Mouse (Mus musculus): ENCODE measurements around the gene Mta1.

DNA sequence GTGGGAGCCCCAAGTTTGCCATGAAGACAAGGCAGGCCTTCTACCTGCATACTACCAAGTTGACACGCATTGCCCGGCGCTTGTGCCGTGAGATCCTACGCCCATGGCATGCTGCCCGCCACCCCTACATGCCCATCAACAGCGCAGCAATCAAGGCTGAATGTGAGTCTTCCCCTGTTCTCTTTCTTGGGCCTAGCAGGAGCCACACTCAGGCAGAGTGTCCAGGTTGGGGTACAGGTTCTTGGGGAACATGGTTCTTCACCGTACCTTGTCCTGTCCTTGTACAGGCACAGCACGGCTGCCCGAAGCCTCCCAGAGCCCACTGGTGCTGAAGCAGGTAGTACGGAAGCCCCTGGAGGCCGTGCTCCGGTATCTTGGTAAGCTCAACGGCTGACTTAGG lies 33.5 kb downstream of the Mta1 start:
- TF ChIP-seq CTCF (IDR thresholded peaks at IDR 0.05; ENCODE audit: low read depth), result no peak
- TF ChIP-seq EP300 (optimal IDR thresholded peaks at IDR 0.05), result no peak

All from stomach, postnatal 0 days (tissue).